Mouse (Mus musculus) limb, embryonic 11.5 days (tissue): Measurements from ENCODE around the gene Vmn2r24. TPM values are rescaled to one million over a fixed set of nuclear protein-coding genes. Genes with fewer than 3 reads are reported as not detected.
"Not testable (repeated sequence)": the region's sequence is repeated elsewhere in the genome, so short reads cannot be mapped to it uniquely, and the experiment has no call there.

ENCODE experiments used
- ATAC-seq: fragments of 200-750 bp; cut with Nextera tagmentation; 2 replicates; pipeline ENCODE4 v1.8.0; 2017; ENCODE audit warnings: low read depth; ENCODE audit not compliant: insufficient number of reproducible peaks, low FRiP score, low TSS enrichment
- DNase-seq: peaks from one replicate; pipeline ENCODE4 v3.0.0-alpha.2; 2015; ENCODE audit warnings: low spot score
- H3K27ac ChIP-seq: fragments of 300-500 bp; sonication (generic); replicated peaks from 2 replicates; pipeline ENCODE4 v1.5.1; 2014; ENCODE audit warnings: low read depth, mild to moderate bottlenecking, low read length
- H3K27me3 ChIP-seq: fragments of 300-500 bp; sonication (generic); 2 replicates; pipeline ENCODE4 v1.6.1; 2014; ENCODE audit warnings: mild to moderate bottlenecking, low read length, mixed read lengths; ENCODE audit not compliant: control insufficient read depth, insufficient read depth
- H3K36me3 ChIP-seq: fragments of 300-500 bp; sonication (generic); 2 replicates; pipeline ENCODE4 v1.6.1; 2014; ENCODE audit warnings: mild to moderate bottlenecking, low read length, moderate library complexity, mixed read lengths; ENCODE audit not compliant: control insufficient read depth, insufficient read depth
- H3K4me1 ChIP-seq: fragments of 300-500 bp; sonication (generic); 2 replicates; pipeline ENCODE4 v1.6.1; 2014; ENCODE audit warnings: low read length, mixed read lengths; ENCODE audit not compliant: control insufficient read depth, insufficient read depth
- H3K4me2 ChIP-seq: fragments of 300-500 bp; sonication (generic); 2 replicates; pipeline ENCODE4 v1.6.1; 2014; ENCODE audit warnings: low read depth, mild to moderate bottlenecking, moderate library complexity; ENCODE audit not compliant: severe bottlenecking
- H3K4me3 ChIP-seq: fragments of 300-500 bp; sonication (generic); 2 replicates; pipeline ENCODE4 v1.5.1; 2014; ENCODE audit warnings: low read depth, low read length
- H3K9ac ChIP-seq: fragments of 300-500 bp; sonication (generic); 2 replicates; pipeline ENCODE4 v1.6.1; 2014; ENCODE audit warnings: mild to moderate bottlenecking, low read length
- H3K9me3 ChIP-seq: fragments of 300-500 bp; sonication (generic); 2 replicates; pipeline ENCODE4 v1.6.1; 2016; ENCODE audit warnings: low read length; ENCODE audit not compliant: control insufficient read depth
- WGBS: fragments of 180-500 bp; shearing (Covaris S2); extraction: QIAGEN DNeasy Blood & Tissue Kit; methylation state at CpG from one replicate; pipeline ENCODE4 v1.1.7; 2014; 5-methylcytosine and 5-hydroxymethylcytosine counted together
- polyA plus RNA-seq: library from polyadenylated mRNA; unstranded; fragments of >200 nt; fragmentation: Nextera tagmentation; extraction: Ambion mirVana; gene quantifications from 2 replicates; pipeline ENCODE4 v1.2.1, GENCODE M21; 2014

Vmn2r24 gene
- polyA plus RNA-seq: not detected in 2 replicates

DNA sequence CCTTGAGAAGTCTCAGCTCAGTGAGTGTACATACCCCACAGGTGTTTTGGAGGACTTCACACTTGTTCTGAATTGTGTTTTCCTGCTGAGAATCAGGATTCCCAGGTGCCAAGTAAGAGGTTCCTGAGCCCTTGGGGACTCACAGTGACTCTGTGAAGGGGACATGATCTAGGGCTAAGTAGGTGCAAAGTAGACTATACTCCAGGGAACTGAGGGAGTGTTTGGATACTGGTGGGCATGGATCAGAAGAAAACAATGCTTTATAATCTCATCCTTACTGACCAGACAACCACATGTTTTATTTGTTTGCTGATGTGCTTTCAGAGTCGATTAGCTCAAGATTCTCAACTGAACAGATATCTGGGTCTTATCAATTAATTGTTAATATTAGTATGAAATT is at the start of gene Vmn2r24:
TSS of gene Vmn2r24 (plus strand) at position 301 of the 400 bp plus-strand sequence.
- H3K9me3 ChIP-seq: no peaks in the 10 kb centered on the region
- no peak within 1 kb of the TSS for H3K9ac ChIP-seq
- no peaks in the 10 kb centered on the region for H3K27me3 ChIP-seq
- H3K27ac ChIP-seq: no peak within 1 kb of the TSS
- H3K4me2 ChIP-seq: no peak within 1 kb of the TSS
- no peaks in the 10 kb centered on the region for H3K4me1 ChIP-seq
- no peaks in the 10 kb centered on the region for H3K36me3 ChIP-seq
- 86% methylated on average over 1 of the region's 1 CpGs for WGBS
- no peak for DNase-seq
- no peak for ATAC-seq
- H3K4me3 ChIP-seq: no peak within 1 kb of the TSS

DNA sequence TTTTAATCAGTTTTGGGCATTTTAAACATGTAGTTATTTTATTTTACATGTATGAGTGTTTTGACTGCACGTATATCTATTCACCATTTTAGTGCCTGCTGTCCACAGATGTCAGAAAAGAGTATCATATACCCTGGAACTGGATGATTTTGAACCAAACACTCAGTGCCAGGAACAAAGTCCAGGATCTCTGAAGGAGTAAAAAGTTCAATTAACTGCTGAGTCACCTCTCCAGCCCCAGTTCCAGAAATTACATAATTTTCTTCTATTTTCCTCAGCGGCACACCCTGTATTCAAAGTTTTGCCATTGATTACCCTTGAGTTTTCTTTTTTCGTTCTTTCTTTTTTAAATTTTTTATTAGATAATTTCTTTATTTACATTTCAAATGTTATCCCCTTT is 8.6 kb upstream of the Vmn2r24 start:
- no peaks in the 10 kb centered on the region for H3K27me3 ChIP-seq
- no peak for ATAC-seq
- H3K4me2 ChIP-seq: no peak overlapping the region
- H3K4me1 ChIP-seq: no peaks in the 10 kb centered on the region
- no peaks in the 10 kb centered on the region for H3K36me3 ChIP-seq
- no peak overlapping the region for H3K4me3 ChIP-seq
- no peak overlapping the region for H3K27ac ChIP-seq
- H3K9me3 ChIP-seq: no peaks in the 10 kb centered on the region
- 85% methylated on average over 3 of the region's 3 CpGs for WGBS
- H3K9ac ChIP-seq: no peak overlapping the region
- no peak for DNase-seq

DNA sequence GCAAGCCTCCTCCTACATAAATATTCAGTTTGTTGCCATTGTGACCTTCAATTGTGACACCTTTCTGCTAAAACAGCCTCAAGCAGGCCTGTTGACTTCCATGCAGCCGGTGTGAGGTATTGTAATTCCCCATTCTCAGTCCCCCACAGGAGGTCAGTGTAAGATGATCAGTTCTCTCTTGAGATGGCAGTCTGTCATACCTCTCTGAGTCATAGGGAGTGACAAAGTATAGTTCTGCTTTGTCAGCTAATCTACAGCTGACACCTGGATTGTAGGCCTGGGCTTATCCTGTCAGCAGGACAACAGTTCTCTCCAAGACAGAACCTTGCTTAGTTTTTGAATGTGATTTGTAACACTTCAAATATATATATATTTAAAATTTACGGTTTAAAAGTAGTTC is 6.2 kb downstream of the Vmn2r24 start:
- Histone ChIP-seq H3K27me3 (no peaks in the 10 kb centered on the region), H3K4me2 (no peak overlapping the region), H3K27ac (no peak overlapping the region), H3K4me3 (no peak overlapping the region), H3K9ac (no peak overlapping the region), H3K36me3 (no peaks in the 10 kb centered on the region), H3K4me1 (no peaks in the 10 kb centered on the region), H3K9me3 (no peaks in the 10 kb centered on the region)
- no peak for ATAC-seq
- DNase-seq: no peak
- WGBS: 73% methylated on average over 2 of the region's 2 CpGs

DNA sequence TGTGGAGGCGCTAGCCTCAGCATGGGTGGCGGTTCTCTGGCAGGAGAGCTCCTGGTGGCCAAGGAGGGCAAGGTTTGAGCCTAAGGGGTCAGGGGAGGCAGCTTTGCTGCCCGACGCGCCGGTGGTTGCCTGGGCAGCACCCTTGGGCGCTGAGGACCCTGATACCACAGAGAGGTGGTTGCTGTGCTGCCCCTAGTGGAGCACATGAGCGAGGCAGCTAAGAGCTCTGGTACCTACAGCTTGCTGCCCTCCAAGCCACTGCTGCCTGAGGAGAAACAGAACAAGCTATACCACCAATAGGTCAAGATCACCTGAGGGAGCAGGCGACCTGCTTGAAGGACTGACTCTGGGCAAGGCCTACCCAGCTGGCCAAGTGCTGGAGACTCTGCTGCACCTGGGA is 15.1 kb downstream of the Vmn2r24 start:
- Histone ChIP-seq H3K9ac (no peak overlapping the region), H3K9me3 (no peaks in the 10 kb centered on the region), H3K4me1 (no peaks in the 10 kb centered on the region), H3K27ac (no peak overlapping the region), H3K4me3 (no peak overlapping the region), H3K27me3 (no peaks in the 10 kb centered on the region), H3K36me3 (no peaks in the 10 kb centered on the region), H3K4me2 (no peak overlapping the region)
- 40% methylated on average over 9 of the region's 9 CpGs for WGBS
- ATAC-seq (no peak), DNase-seq (no peak)

DNA sequence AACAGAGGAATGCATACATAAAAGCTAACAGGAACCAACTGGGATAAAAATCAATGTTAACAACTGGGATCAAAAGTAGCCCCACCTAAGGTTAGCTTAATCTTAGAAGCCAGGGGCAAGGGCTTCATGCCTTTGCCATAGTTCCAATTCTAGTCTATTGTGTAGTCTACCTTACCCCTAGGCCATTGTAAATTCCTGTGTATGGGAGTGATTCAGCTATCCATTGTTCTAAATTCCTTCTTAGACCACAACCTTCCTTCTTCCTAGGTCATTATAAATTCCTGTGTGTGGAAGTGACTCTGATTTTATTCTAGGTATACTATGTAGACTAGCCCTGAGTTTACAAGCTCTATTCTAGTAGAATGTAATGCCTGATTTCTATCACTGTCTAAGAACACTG is 31.6 kb downstream of the Vmn2r24 start:
- H3K9ac ChIP-seq, ATAC-seq, H3K4me2 ChIP-seq, H3K36me3 ChIP-seq, DNase-seq, H3K4me1 ChIP-seq, H3K4me3 ChIP-seq, H3K27ac ChIP-seq, H3K9me3 ChIP-seq, H3K27me3 ChIP-seq: not testable (repeated sequence)

DNA sequence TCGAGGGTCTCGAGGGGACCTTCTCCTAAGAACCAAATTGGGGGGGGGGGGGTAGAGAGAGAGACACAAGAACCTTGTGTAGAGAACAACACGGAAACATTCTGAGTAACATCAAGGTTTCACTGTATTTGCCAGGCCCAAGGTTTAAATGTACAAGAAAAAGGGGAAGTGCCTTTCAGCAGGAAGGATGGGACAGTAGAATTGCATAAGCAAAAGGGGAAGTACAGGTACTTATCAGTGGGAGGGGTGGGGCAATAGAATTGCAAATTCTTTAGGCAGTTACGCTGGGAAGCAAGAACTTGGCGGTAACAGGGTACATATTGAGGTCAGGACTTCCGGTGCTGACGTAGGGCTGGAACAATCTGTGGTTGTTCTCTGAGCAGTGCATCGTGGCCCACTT is 41.3 kb downstream of the Vmn2r24 start:
- Histone ChIP-seq H3K4me3 (no peak overlapping the region), H3K36me3 (no peaks in the 10 kb centered on the region), H3K27me3 (no peaks in the 10 kb centered on the region), H3K27ac (no peak overlapping the region), H3K4me2 (no peak overlapping the region), H3K4me1 (no peaks in the 10 kb centered on the region), H3K9me3 (peaks cover 2% of the 10 kb centered on the region; the same call in 1 of the 2 replicates), H3K9ac (no peak overlapping the region)
- whole genome bisulfite sequencing: 92% methylated on average over 8 of the region's 8 CpGs
- ATAC-seq (no peak), DNase-seq (no peak)

DNA sequence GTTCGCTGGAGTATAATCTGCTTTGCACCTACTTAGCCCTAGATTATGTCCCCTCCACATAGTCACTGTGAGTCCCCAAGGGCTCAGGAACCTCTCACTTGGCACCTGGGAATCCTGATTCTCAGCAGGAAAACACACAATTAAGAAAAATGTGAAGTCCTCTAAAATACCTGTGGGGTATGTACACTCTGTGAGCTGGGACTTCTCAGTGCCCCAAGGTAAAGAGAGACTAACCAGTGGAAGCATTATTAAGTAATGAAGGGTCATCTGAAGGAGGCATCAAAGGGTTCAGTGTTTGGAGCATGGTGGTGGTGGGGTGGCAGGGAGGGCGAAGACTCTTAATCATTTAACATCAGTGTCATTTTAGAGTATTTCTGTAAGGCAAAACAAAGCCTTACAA is 74.7 kb downstream of the Vmn2r24 start, which contains the start of gene Vmn2r25:
TSS of gene Vmn2r25 (minus strand) at position 101 of the 400 bp plus-strand sequence.
- not testable (repeated sequence) for DNase-seq, H3K27me3 ChIP-seq, H3K4me3 ChIP-seq, H3K4me1 ChIP-seq, H3K36me3 ChIP-seq, H3K4me2 ChIP-seq, ATAC-seq, H3K9ac ChIP-seq, H3K27ac ChIP-seq, H3K9me3 ChIP-seq
- WGBS: 80% methylated on average over 2 of the region's 2 CpGs

Other genes starting within 250 kb of the Vmn2r24 start
- gene Vmn2r21, start 245.5 kb upstream of the Vmn2r24 start, polyA plus RNA-seq: not detected in 2 replicates
- not detected in 2 replicates for gene Vmn2r22, start 128.2 kb upstream of the Vmn2r24 start, polyA plus RNA-seq
- gene Vmn2r23, start 76.2 kb upstream of the Vmn2r24 start, polyA plus RNA-seq: not detected in 2 replicates
- not detected in 2 replicates for gene Vmn2r25, start 74.6 kb downstream of the Vmn2r24 start, polyA plus RNA-seq
- not detected in 2 replicates for gene Vmn2r26, start 245.7 kb downstream of the Vmn2r24 start, polyA plus RNA-seq